Mouse (Mus musculus): Measurements from ENCODE around the gene Fcer1a. TPM values are rescaled to one million over a fixed set of nuclear protein-coding genes. Genes with fewer than 3 reads are reported as not detected.
"Not testable (repeated sequence)": the region's sequence is repeated elsewhere in the genome, so short reads cannot be mapped to it uniquely, and the experiment has no call there.

Fcer1a gene
- not detected in 2 replicates for polyA plus RNA-seq (2015; fragmentation: Nextera tagmentation; extraction: Ambion mirVana)

DNA sequence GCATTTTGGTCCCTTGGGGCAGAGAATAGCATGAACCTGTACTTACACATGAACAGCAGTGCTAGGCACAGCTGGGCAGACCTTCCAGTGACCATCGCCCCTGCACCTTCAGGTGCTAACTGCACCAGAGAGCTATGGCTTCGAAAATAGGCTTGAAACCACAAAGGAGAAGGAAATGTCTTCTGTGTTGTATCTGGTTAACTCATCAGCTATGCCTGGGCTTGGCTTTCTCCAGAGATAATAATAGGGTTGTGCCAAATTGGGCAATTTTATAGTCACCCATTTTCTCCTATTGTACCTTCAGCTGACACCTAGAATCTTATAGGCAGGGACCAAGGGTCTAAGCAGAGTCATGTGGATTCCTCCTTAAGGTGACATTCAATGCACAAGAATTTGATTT, at the start of gene Fcer1a:
Fcer1a (minus strand) TSS at position 134 of the 400 bp plus-strand sequence.
- no peaks in the 10 kb centered on the region for H3K9me3 ChIP-seq
- H3K4me1 ChIP-seq (replicated peaks) = no peaks in the 10 kb centered on the region
- no peak within 1 kb of the TSS for H3K27ac ChIP-seq
- 82% methylated on average over 2 of the region's 2 CpGs for WGBS
- no peak within 1 kb of the TSS for H3K4me3 ChIP-seq (replicated peaks)
- H3K27me3 ChIP-seq = no peaks in the 10 kb centered on the region
- H3K36me3 ChIP-seq = no peaks in the 10 kb centered on the region
- no peak for ATAC-seq
- no peak within 1 kb of the TSS for H3K4me2 ChIP-seq (replicated peaks)
- no peak within 1 kb of the TSS for H3K9ac ChIP-seq (replicated peaks)

DNA sequence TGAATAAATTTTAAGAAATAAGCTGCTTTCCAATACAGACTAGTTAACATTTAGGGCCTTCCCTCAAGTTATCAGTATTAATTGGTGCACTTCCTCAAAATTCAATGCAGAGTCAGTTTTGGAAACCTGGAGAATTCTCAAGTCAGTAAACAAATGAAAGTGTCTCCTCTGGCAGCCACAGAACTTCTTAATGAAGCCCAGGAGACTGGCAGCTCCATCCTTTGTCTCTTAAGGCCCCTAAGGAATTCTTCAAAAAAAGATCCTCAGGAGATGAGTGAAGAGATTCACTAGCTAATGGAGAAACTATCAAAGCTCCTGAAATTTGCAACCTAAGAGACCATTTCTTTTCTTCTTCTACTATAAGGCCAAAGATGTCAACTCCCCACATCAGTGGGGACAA, 38.7 kb upstream of the Fcer1a start, which contains the start of gene Olfr418:
Olfr418 (plus strand) TSS at position 301 of the 400 bp plus-strand sequence.
- H3K27ac ChIP-seq = no peak within 1 kb of the TSS
- no peak for ATAC-seq
- no peak within 1 kb of the TSS for H3K4me2 ChIP-seq (replicated peaks)
- no peaks in the 10 kb centered on the region for H3K36me3 ChIP-seq
- H3K4me1 ChIP-seq (replicated peaks) = no peaks in the 10 kb centered on the region
- no peak within 1 kb of the TSS for H3K9ac ChIP-seq (replicated peaks)
- no peak within 1 kb of the TSS for H3K4me3 ChIP-seq (replicated peaks)
- no peaks in the 10 kb centered on the region for H3K27me3 ChIP-seq
- no peaks in the 10 kb centered on the region for H3K9me3 ChIP-seq

DNA sequence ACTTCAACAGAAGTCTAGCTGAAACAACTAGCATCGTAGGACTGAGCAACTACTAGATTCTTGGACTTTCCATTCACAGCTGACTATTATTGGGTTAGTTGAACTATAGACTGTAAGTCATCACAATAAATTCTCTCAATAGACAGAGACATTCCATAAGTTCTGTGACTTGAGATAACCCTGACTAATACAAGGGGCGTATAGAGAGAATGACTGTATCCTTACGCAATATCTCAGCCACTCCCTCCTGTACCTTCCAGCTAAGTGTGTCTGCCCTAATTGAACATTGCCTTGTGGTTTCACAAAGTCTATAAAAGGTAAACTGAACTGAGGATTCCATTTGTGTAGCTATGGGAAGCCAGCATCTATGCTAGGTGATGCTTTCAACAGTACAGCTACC, 22.9 kb upstream of the Fcer1a start:
- Histone ChIP-seq H3K27ac (no peak overlapping the region), H3K27me3 (no peaks in the 10 kb centered on the region), H3K9ac (replicated peaks) (no peak overlapping the region), H3K4me2 (replicated peaks) (no peak overlapping the region), H3K9me3 (no peaks in the 10 kb centered on the region), H3K4me3 (replicated peaks) (no peak overlapping the region), H3K36me3 (no peaks in the 10 kb centered on the region), H3K4me1 (replicated peaks) (no peaks in the 10 kb centered on the region)
- 94% methylated on average over 3 of the region's 3 CpGs for WGBS
- no peak for ATAC-seq

DNA sequence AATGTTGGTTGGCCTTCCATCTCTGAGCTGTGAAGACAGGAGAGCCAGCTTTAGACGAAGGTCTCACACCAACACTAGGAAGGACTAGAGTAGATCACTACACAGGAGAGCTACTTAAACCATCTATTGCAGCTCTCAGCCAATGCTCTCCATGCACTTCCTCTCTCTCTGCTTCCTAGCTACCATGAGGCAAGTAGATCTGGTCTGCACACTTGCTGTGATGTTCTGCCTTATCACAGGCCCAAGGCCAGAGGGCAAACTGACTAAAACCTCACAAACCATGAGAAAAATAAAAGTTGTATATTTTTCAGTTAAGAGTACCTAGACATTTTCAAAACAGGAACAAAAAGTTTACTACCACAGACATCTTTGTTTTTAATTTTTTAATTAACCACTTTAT, 10.0 kb upstream of the Fcer1a start:
- H3K4me3 ChIP-seq (replicated peaks); H3K4me2 ChIP-seq (replicated peaks); H3K27me3 ChIP-seq; H3K36me3 ChIP-seq; ATAC-seq; H3K9ac ChIP-seq (replicated peaks); H3K4me1 ChIP-seq (replicated peaks); H3K27ac ChIP-seq; H3K9me3 ChIP-seq: not testable (repeated sequence)
- WGBS = 85% methylated on average over 1 of the region's 1 CpGs

DNA sequence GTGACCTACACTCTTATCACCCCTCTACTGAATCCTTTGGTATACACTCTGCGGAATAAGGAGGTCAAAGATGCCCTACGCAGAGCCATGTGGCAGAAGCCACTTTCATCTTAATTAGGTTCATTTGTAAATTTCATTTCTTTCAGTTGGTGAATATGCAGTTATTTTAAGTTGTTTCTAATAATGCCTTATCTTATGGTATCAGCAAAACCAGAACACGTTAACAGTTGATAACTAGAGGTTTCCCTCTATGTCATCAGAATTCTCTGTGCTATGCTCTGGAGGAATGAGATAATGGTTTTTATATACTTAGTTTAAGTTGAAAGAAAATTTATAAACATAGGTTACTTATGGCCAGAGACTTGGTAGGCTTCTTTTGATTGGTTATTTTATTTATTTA, 10.5 kb downstream of the Fcer1a start:
- no peak overlapping the region for H3K4me3 ChIP-seq (replicated peaks)
- no peak overlapping the region for H3K9ac ChIP-seq (replicated peaks)
- no peak overlapping the region for H3K27ac ChIP-seq
- no peaks in the 10 kb centered on the region for H3K9me3 ChIP-seq
- H3K36me3 ChIP-seq = no peaks in the 10 kb centered on the region
- 95% methylated on average over 3 of the region's 3 CpGs for WGBS
- H3K27me3 ChIP-seq = no peaks in the 10 kb centered on the region
- ATAC-seq = no peak
- H3K4me1 ChIP-seq (replicated peaks) = no peaks in the 10 kb centered on the region
- H3K4me2 ChIP-seq (replicated peaks) = no peak overlapping the region

DNA sequence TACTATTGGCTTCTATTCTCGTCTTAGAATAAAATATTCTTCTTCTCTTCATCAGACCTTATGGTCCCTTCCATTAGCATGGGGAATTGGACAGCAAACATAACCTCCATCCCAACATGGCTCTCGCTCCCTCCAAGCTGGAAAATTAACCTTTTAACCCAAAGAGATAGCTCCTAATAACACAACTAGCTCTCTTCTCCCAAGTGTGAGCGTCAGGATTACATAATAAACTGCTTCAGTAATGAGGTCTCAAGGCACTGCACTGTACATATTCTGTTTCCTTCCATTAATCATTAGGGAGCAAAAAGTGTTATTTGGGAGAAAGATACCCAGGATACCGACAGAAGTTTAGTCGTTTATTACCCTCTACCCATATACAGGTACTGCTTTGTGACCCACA, 14.9 kb downstream of the Fcer1a start, which contains the start of gene Olfr1404:
Olfr1404 (plus strand) TSS at position 301 of the 400 bp plus-strand sequence.
- no peak within 1 kb of the TSS for H3K9ac ChIP-seq (replicated peaks)
- WGBS = 87% methylated on average over 5 of the region's 5 CpGs
- H3K4me3 ChIP-seq (replicated peaks) = no peak within 1 kb of the TSS
- no peak for ATAC-seq
- H3K27ac ChIP-seq = no peak within 1 kb of the TSS
- no peaks in the 10 kb centered on the region for H3K36me3 ChIP-seq
- H3K4me1 ChIP-seq (replicated peaks) = no peaks in the 10 kb centered on the region
- no peaks in the 10 kb centered on the region for H3K9me3 ChIP-seq
- H3K27me3 ChIP-seq = no peaks in the 10 kb centered on the region
- H3K4me2 ChIP-seq (replicated peaks) = no peak within 1 kb of the TSS

DNA sequence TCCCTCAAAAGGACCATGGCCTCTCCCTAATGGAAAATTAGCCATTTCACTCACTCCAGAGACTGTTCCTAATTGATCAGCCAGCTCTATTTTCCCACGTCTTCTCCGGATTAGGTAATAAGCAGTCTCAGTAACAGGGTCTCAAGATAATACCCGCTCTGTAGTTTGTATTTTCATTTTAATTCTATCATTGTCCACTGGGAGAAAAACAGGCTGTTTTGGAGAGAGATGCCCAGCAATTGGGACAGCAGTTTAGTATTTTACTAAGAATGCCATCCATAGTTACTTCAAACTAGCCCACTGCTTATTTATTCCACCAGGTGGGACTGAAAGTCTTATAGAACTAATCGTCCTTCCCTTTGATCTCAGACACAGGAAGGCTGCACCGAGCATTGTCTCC, 29.5 kb downstream of the Fcer1a start, which contains the start of gene Olfr218:
Olfr218 (plus strand) TSS at position 301 of the 400 bp plus-strand sequence.
- Histone ChIP-seq H3K4me3 (replicated peaks) (no peak within 1 kb of the TSS), H3K27ac (no peak within 1 kb of the TSS), H3K9me3 (no peaks in the 10 kb centered on the region), H3K36me3 (no peaks in the 10 kb centered on the region), H3K4me2 (replicated peaks) (no peak within 1 kb of the TSS), H3K9ac (replicated peaks) (no peak within 1 kb of the TSS), H3K4me1 (replicated peaks) (no peaks in the 10 kb centered on the region), H3K27me3 (no peaks in the 10 kb centered on the region)
- 69% methylated on average over 5 of the region's 5 CpGs for WGBS
- ATAC-seq = no peak

DNA sequence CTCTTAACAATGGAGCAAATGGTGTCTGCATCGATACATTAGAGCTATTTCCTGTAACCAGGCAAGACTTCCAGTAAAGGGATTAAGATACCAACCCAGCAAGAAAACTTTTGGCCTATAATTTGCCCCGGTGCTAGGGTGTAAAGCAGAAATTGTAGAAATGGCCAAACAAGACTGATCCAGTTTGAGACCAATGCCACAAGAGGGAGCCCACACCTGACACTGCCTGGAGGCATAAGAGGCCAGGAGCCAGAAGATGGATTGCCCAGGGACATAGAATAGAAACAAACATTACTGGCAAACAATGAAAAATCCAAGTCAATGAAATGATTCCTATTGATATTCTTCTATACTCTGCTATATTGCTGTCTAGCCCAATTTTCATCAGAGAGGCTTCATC, 30.7 kb downstream of the Fcer1a start:
- Histone ChIP-seq H3K36me3 (no peaks in the 10 kb centered on the region), H3K4me1 (replicated peaks) (no peaks in the 10 kb centered on the region), H3K27me3 (no peaks in the 10 kb centered on the region), H3K27ac (no peak overlapping the region), H3K4me3 (replicated peaks) (no peak overlapping the region), H3K9me3 (no peaks in the 10 kb centered on the region), H3K4me2 (replicated peaks) (no peak overlapping the region), H3K9ac (replicated peaks) (no peak overlapping the region)
- no peak for ATAC-seq
- WGBS = 87% methylated on average over 2 of the region's 2 CpGs

DNA sequence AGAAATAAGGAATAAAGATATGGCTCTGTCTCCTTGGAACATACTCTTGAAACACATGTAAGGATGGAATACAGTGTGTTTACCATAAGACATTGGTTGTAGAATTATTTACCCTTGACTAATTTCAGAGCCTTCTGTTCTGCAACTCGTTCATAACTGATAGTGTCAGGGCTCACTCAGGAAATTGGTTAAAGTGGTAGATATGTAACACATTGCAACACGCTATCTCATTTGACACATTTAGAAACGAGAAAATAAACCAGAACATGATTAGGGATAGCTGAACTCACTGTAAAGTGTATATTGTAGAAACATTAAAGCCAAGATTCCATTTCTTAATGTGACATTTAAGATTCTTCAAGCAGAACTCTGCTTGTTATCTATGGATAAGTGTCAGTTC, 35.0 kb downstream of the Fcer1a start:
- Histone ChIP-seq H3K9ac (replicated peaks) (no peak overlapping the region), H3K27me3 (no peaks in the 10 kb centered on the region), H3K4me3 (replicated peaks) (no peak overlapping the region), H3K36me3 (no peaks in the 10 kb centered on the region), H3K4me2 (replicated peaks) (no peak overlapping the region), H3K4me1 (replicated peaks) (no peaks in the 10 kb centered on the region), H3K27ac (no peak overlapping the region), H3K9me3 (no peaks in the 10 kb centered on the region)
- WGBS = 78% methylated on average over 3 of the region's 3 CpGs
- ATAC-seq = no peak

DNA sequence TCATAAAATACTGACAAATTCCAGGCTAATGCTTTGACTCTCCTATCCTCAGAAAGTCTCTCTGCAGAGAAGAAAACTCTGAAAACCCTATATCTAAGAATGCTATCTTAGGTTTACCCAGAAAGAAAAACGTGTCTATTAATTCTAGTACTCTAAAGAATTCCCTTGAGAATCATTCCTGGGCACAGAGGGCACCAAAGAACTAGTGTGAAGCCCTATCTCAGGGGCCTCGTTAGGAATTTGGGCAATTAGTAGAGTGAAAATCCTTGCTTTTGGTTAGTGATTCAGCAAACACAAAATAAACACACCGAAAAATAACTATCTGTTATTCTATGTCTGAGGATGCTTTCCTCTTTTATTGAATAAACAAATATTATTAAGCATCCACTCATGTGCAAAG, 36.5 kb downstream of the Fcer1a start, which contains the start of gene Olfr1406:
Olfr1406 (minus strand) TSS at position 101 of the 400 bp plus-strand sequence.
- no peak within 1 kb of the TSS for H3K27ac ChIP-seq
- H3K4me1 ChIP-seq (replicated peaks) = no peaks in the 10 kb centered on the region
- no peaks in the 10 kb centered on the region for H3K36me3 ChIP-seq
- no peak within 1 kb of the TSS for H3K4me2 ChIP-seq (replicated peaks)
- ATAC-seq = no peak
- H3K9me3 ChIP-seq = no peaks in the 10 kb centered on the region
- no peaks in the 10 kb centered on the region for H3K27me3 ChIP-seq
- no peak within 1 kb of the TSS for H3K4me3 ChIP-seq (replicated peaks)
- no peak within 1 kb of the TSS for H3K9ac ChIP-seq (replicated peaks)
- 72% methylated on average over 3 of the region's 3 CpGs for WGBS

DNA sequence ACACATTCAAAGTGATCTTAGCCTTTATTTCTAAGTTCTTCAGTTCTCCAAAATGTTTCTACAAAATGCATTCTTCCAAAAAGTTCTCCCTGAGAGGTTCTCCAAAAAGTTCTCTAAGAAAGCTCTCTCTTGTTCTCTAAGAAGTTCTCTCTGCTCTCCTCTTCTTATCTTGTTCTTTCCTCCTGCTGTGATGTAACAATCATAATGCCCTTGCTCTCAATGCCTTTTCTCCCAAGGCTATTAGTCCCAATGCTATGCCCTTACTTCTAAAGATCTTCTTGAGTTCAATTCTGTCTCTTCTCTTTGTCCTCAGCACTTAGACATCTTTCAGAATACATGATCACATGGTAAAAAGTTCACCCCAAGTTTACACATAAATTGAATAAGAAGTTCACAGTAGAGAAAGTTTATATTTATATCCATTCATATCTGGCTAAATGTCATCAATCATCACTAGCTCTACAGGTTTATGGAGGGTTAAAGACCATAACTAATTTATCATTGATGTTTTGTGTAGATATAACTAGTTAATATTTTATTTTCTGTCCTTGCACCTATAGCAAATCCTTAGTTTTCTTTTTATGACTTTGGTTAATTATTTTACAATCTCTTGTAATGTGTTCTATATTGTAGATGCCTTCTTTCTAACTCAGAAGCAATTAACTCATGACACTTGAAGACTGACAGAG, 52.7 kb downstream of the Fcer1a start:
- no peaks in the 10 kb centered on the region for H3K4me1 ChIP-seq (replicated peaks)
- no peak overlapping the region for H3K9ac ChIP-seq (replicated peaks)
- H3K27me3 ChIP-seq = no peaks in the 10 kb centered on the region
- no peak overlapping the region for H3K27ac ChIP-seq
- H3K36me3 ChIP-seq = no peaks in the 10 kb centered on the region
- no peak overlapping the region for H3K4me2 ChIP-seq (replicated peaks)
- H3K9me3 ChIP-seq = no peaks in the 10 kb centered on the region
- no peak for ATAC-seq
- no peak overlapping the region for H3K4me3 ChIP-seq (replicated peaks)
